Mouse (Mus musculus) C2C12 (cell line): ENCODE data around the gene Asb13. TPM values are rescaled to one million over a fixed set of nuclear protein-coding genes. Genes with fewer than 3 reads are reported as not detected.
A peak's percentile ranks its signal among the peaks of the same experiment; 100 is the strongest.

ENCODE experiments used
- H3K27me3 ChIP-seq: one replicate; pipeline ENCODE4 v1.6.1; 2011; ENCODE audit not compliant: control insufficient read depth, insufficient read depth, insufficient read length
- H3K36me3 ChIP-seq: one replicate; pipeline ENCODE4 v1.6.1; 2011; ENCODE audit not compliant: control insufficient read depth, insufficient read depth
- H3K4me3 ChIP-seq: one replicate; pipeline ENCODE4 v1.5.1; 2011; ENCODE audit warnings: mild to moderate bottlenecking, control low read depth; ENCODE audit not compliant: poor library complexity, insufficient read depth, severe bottlenecking
- H3K79me2 ChIP-seq: one replicate; pipeline ENCODE4 v1.6.1; 2011; ENCODE audit not compliant: control insufficient read depth, insufficient read depth
- H3K79me3 ChIP-seq: one replicate; pipeline ENCODE4 v1.6.1; 2011; ENCODE audit warnings: low read depth, control low read depth
- H3ac ChIP-seq: one replicate; pipeline ENCODE3; 2011; ENCODE audit warnings: low read depth; ENCODE audit not compliant: control insufficient read depth, insufficient read length
- CEBPB ChIP-seq: IDR thresholded peaks from one replicate; pipeline ENCODE4 v1.6.1; 2011; ENCODE audit warnings: low read depth, mild to moderate bottlenecking, control low read depth, moderate library complexity
- CTCF ChIP-seq: IDR thresholded peaks from one replicate; pipeline ENCODE4 v1.5.1; 2011; ENCODE audit not compliant: control insufficient read depth, insufficient read depth, insufficient read length
- FOSL1 ChIP-seq: IDR thresholded peaks from one replicate; pipeline ENCODE4 v1.8.0; 2011; ENCODE audit warnings: mild to moderate bottlenecking, low read length; ENCODE audit not compliant: poor library complexity, insufficient read depth, severe bottlenecking
- MAX ChIP-seq: IDR thresholded peaks from one replicate; pipeline ENCODE4 v1.6.1; 2011; ENCODE audit warnings: mild to moderate bottlenecking, control low read depth
- MYOD1 ChIP-seq: IDR thresholded peaks from one replicate; pipeline ENCODE4 v1.6.1; 2011; ENCODE audit warnings: low read depth; ENCODE audit not compliant: control insufficient read depth, insufficient read length
- MYOG ChIP-seq: IDR thresholded peaks from one replicate; pipeline ENCODE4 v1.6.1; 2011; ENCODE audit not compliant: control insufficient read depth, insufficient read length; ENCODE audit errors: extremely low read depth
- USF1 ChIP-seq: IDR thresholded peaks from one replicate; pipeline ENCODE4 v1.6.1; 2011; ENCODE audit warnings: low read depth, mild to moderate bottlenecking, control low read depth, moderate library complexity
- polyA plus RNA-seq: library from polyadenylated mRNA; unstranded; fragments of >200 nt; fragmentation: generic; extraction: Trizol; gene quantifications from one replicate; pipeline ENCODE4 v1.2.1, GENCODE M21; 2012; ENCODE audit warnings: missing spikeins

Gene Asb13
- polyA plus RNA-seq, 1 experiment = 1.8 TPM

GRCm38 (mm10) chr13:3610118-3610794 is 23.6 kb upstream of the Asb13 start:
- H3K27me3 ChIP-seq = no peaks in the 10 kb centered on the region
- H3K4me3 ChIP-seq = peak overlapping the region; percentile 92
- peaks cover 56% of the 10 kb centered on the region for H3K79me2 ChIP-seq
- peaks cover 51% of the 10 kb centered on the region for H3K79me3 ChIP-seq
- H3ac ChIP-seq = peak overlapping the region; percentile 88
- H3K36me3 ChIP-seq = no peaks in the 10 kb centered on the region
- TF ChIP-seq CTCF = no peak
- TF ChIP-seq MAX = no peak
- TF ChIP-seq USF1 = no peak
- TF ChIP-seq MYOG = no peak
- no peak for TF ChIP-seq FOSL1
- TF ChIP-seq CEBPB = no peak
- no peak for TF ChIP-seq MYOD1

DNA sequence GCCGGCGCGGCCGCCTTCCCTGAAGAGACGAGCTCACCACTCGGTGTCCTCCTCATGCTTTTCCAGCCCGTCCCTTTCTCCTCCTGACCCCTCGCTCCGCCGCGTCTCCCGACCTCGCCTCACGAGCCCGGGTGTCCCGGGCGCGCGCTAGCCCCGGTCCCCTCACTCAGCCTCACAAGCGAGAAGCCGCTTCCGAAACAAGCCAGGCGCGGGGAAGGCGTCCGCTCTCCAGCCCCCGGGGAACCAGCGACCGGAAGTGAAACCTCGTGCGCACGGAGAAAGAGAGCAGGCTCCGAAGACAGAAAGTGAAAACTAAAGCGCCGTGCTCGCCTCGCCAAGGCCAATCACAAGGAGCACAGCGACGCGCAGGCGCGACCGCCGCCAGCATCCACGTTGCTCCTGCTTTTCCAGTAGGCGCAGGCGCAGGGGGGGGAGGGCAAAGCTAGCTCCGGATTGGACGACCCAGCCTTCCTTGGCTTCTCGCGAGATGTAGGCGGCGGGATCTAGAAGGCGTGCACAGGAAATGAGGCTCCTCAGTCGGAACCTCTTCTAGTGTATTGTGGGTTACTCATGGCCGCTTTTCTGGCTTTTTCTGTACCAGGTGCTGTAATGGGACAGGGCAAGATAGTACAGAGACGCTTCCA is 22.9 kb upstream of the Asb13 start, which contains the start of gene Fam208b:
Gene Fam208b (minus strand): TSS at position 314 of the 644 bp plus-strand sequence.
- peaks cover 44% of the 10 kb centered on the region for H3K79me3 ChIP-seq
- no peaks in the 10 kb centered on the region for H3K27me3 ChIP-seq
- TF ChIP-seq CTCF (no peak), MAX (peak; percentile 96)
- no peaks in the 10 kb centered on the region for H3K36me3 ChIP-seq
- peaks cover 50% of the 10 kb centered on the region for H3K79me2 ChIP-seq
- peak within 1 kb of the TSS; percentile 88 for H3ac ChIP-seq
- H3K4me3 ChIP-seq = peak within 1 kb of the TSS; percentile 92

GRCm38 (mm10) chr13:3627139-3627538 is 6.7 kb upstream of the Asb13 start:
- H3K36me3 ChIP-seq = no peaks in the 10 kb centered on the region
- H3K27me3 ChIP-seq = no peaks in the 10 kb centered on the region
- H3ac ChIP-seq = no peak overlapping the region
- H3K79me2 ChIP-seq = no peaks in the 10 kb centered on the region
- no peaks in the 10 kb centered on the region for H3K79me3 ChIP-seq
- TF ChIP-seq CTCF = no peak
- no peak for TF ChIP-seq USF1
- TF ChIP-seq MAX = no peak
- TF ChIP-seq FOSL1 = no peak
- no peak for TF ChIP-seq CEBPB
- no peak for TF ChIP-seq MYOG
- no peak for TF ChIP-seq MYOD1
- no peak overlapping the region for H3K4me3 ChIP-seq

GRCm38 (mm10) chr13:3628102-3628501 is 5.7 kb upstream of the Asb13 start:
- Histone ChIP-seq H3K4me3 (no peak overlapping the region), H3ac (no peak overlapping the region), H3K36me3 (no peaks in the 10 kb centered on the region), H3K79me2 (no peaks in the 10 kb centered on the region), H3K27me3 (no peaks in the 10 kb centered on the region), H3K79me3 (no peaks in the 10 kb centered on the region)
- TF ChIP-seq USF1 (no peak), CEBPB (no peak), MAX (no peak), CTCF (no peak), FOSL1 (no peak), MYOD1 (no peak), MYOG (no peak)

GRCm38 (mm10) chr13:3632551-3632950 is 1.3 kb upstream of the Asb13 start:
- Histone ChIP-seq H3K79me2 (no peaks in the 10 kb centered on the region), H3K79me3 (no peaks in the 10 kb centered on the region), H3K27me3 (no peaks in the 10 kb centered on the region), H3K4me3 (no peak overlapping the region), H3ac (no peak overlapping the region), H3K36me3 (no peaks in the 10 kb centered on the region)
- TF ChIP-seq CEBPB = no peak
- TF ChIP-seq USF1 = no peak
- TF ChIP-seq MYOG = no peak
- no peak for TF ChIP-seq MYOD1
- TF ChIP-seq MAX = no peak
- no peak for TF ChIP-seq FOSL1
- TF ChIP-seq CTCF = no peak

DNA sequence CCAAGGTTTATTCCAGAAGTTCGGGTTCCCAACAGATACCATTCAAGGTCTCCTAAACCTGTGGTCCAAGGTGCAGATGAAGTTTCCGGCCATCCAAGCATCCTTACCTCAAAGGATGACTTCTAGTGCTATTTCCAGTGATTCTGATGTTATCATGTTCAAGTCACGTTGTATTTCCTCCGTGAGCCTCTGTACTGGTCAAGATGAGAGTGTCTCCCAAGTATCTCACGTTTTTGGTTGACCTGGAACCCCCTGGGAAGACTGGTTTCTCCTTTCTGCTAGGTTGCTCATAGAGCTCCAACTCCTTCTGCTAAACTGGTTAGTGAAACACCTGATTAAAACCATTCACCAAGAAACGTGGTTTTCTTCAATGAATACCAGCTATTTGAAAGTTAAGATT is 701 bp upstream of the Asb13 start:
- H3K4me3 ChIP-seq = no peak overlapping the region

More for the DNA sequence above, 701 bp upstream of the Asb13 start:
- no peaks in the 10 kb centered on the region for H3K79me3 ChIP-seq
- no peaks in the 10 kb centered on the region for H3K27me3 ChIP-seq
- no peaks in the 10 kb centered on the region for H3K79me2 ChIP-seq
- H3ac ChIP-seq = no peak overlapping the region
- H3K36me3 ChIP-seq = no peaks in the 10 kb centered on the region
- TF ChIP-seq MAX (no peak), FOSL1 (no peak), MYOD1 (no peak), CEBPB (no peak), MYOG (no peak), USF1 (no peak), CTCF (no peak)
